Mouse (Mus musculus): ENCODE measurements around the gene Il7r. TPM values are rescaled to one million over a fixed set of nuclear protein-coding genes. Genes with fewer than 3 reads are reported as not detected.
"Not testable (repeated sequence)": the region's sequence is repeated elsewhere in the genome, so short reads cannot be mapped to it uniquely, and the experiment has no call there.

Gene Il7r
- polyA plus RNA-seq, 1 experiment from 2014 or later, result 0.24 TPM

DNA sequence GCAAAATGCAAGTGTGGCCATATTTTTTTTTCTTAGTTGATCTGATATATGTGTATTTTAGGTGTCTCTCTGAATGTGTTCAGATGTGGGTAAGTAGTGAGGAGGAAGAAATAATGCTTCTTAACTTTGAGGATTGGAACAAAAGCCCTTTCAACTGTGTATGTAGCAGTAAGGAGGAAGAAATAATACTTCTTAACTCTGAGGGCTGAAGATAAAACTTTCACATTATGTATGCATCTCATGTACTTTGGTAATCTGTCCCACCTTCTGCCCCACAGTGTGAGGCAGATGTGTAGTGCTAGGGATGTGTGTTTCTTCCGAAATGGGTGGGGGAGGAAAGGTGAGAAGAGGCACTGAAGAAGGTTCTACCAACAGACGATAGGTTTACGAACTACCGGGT lies 37.3 kb upstream of the Il7r start:
- TF ChIP-seq EP300 (optimal IDR thresholded peaks at IDR 0.05) (no peak), CTCF (IDR thresholded peaks at IDR 0.05; ENCODE audit: low read depth) (no peak)
- H3K4me2 ChIP-seq (replicated peaks; ENCODE audit: low read depth), result no peak overlapping the region
- no peaks in the 10 kb centered on the region for H3K4me1 ChIP-seq (replicated peaks; ENCODE audit: control insufficient read depth, insufficient read depth)

DNA sequence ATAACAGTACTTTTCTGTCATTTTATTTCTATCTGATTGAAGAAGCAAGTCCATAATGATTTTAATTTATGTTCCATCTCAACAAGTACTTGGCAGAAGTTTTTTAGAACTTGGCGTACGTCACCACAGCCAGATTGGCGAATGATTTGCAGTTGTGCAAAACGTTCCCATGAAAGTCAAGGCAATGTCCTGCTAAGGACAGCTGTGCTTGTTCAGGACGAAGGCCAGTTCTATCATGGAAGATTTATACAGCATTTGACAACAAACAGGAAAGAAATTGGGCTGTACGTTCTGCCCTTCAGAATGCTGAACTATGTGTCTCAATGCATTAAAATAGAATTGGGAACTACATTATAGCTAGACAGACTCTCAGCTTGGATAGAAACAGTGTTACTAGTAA lies 35.4 kb upstream of the Il7r start:
- no peak overlapping the region for H3K27ac ChIP-seq (replicated peaks)
- no peaks in the 10 kb centered on the region for H3K36me3 ChIP-seq (ENCODE audit: control insufficient read depth, insufficient read depth, low read length)
- no peak for DNase-seq (ENCODE audit: low spot score)
- H3K4me1 ChIP-seq (replicated peaks; ENCODE audit: control insufficient read depth, insufficient read depth), result no peaks in the 10 kb centered on the region
- no peaks in the 10 kb centered on the region for H3K9me3 ChIP-seq (ENCODE audit: control insufficient read depth, low read length)
- ATAC-seq (ENCODE audit: low FRiP score, low TSS enrichment), result no peak
- no peaks in the 10 kb centered on the region for H3K27me3 ChIP-seq (ENCODE audit: control insufficient read depth, insufficient read depth, low read length)
- TF ChIP-seq CTCF (IDR thresholded peaks at IDR 0.05; ENCODE audit: low read depth), result no peak
- TF ChIP-seq EP300 (optimal IDR thresholded peaks at IDR 0.05), result no peak
- no peak overlapping the region for H3K9ac ChIP-seq (ENCODE audit: low read length)
- H3K4me2 ChIP-seq (replicated peaks; ENCODE audit: low read depth), result no peak overlapping the region
- 42% methylated on average over 6 of the region's 6 CpGs for WGBS
- no peak overlapping the region for H3K4me3 ChIP-seq (ENCODE audit: low read depth, low read length)

More for the DNA sequence above, 37.3 kb upstream of the Il7r start:
- WGBS, result 86% methylated on average over 4 of the region's 4 CpGs
- Histone ChIP-seq H3K4me3 (ENCODE audit: low read depth, low read length) (no peak overlapping the region), H3K27me3 (ENCODE audit: control insufficient read depth, insufficient read depth, low read length) (no peaks in the 10 kb centered on the region), H3K9me3 (ENCODE audit: control insufficient read depth, low read length) (no peaks in the 10 kb centered on the region), H3K36me3 (ENCODE audit: control insufficient read depth, insufficient read depth, low read length) (no peaks in the 10 kb centered on the region), H3K9ac (ENCODE audit: low read length) (no peak overlapping the region), H3K27ac (replicated peaks) (no peak overlapping the region)
- ATAC-seq (ENCODE audit: low FRiP score, low TSS enrichment), result no peak
- DNase-seq (ENCODE audit: low spot score), result no peak

DNA sequence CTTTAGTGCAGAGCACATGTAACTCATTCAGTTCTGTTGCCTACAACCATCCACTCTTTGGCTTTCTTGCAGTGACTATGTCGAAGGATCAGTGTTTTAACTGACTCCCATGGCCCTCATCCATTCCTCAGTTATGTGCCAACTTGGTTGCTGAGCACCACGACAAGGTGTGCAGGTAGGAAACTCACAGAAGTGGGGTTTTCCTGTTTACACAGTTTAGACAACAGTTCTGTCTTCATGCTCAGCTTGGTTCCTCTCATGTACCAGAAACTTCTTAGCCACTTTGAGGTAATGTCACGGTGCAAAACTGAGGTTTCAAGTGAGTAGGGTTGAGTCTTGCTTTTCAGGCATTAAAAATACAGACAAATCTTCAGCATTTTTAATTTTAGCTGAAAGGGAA lies 34.2 kb upstream of the Il7r start:
- WGBS, result 75% methylated on average over 3 of the region's 3 CpGs
- no peak for TF ChIP-seq CTCF (IDR thresholded peaks at IDR 0.05; ENCODE audit: low read depth)
- TF ChIP-seq EP300 (optimal IDR thresholded peaks at IDR 0.05), result no peak
- H3K27me3 ChIP-seq (ENCODE audit: control insufficient read depth, insufficient read depth, low read length), result no peaks in the 10 kb centered on the region
- DNase-seq (ENCODE audit: low spot score) (no peak), ATAC-seq (ENCODE audit: low FRiP score, low TSS enrichment) (no peak)
- H3K9ac ChIP-seq (ENCODE audit: low read length), result no peak overlapping the region
- H3K4me2 ChIP-seq (replicated peaks; ENCODE audit: low read depth), result no peak overlapping the region
- H3K27ac ChIP-seq (replicated peaks), result no peak overlapping the region
- H3K36me3 ChIP-seq (ENCODE audit: control insufficient read depth, insufficient read depth, low read length), result no peaks in the 10 kb centered on the region
- H3K4me3 ChIP-seq (ENCODE audit: low read depth, low read length), result no peak overlapping the region
- H3K4me1 ChIP-seq (replicated peaks; ENCODE audit: control insufficient read depth, insufficient read depth), result no peaks in the 10 kb centered on the region
- no peaks in the 10 kb centered on the region for H3K9me3 ChIP-seq (ENCODE audit: control insufficient read depth, low read length)

DNA sequence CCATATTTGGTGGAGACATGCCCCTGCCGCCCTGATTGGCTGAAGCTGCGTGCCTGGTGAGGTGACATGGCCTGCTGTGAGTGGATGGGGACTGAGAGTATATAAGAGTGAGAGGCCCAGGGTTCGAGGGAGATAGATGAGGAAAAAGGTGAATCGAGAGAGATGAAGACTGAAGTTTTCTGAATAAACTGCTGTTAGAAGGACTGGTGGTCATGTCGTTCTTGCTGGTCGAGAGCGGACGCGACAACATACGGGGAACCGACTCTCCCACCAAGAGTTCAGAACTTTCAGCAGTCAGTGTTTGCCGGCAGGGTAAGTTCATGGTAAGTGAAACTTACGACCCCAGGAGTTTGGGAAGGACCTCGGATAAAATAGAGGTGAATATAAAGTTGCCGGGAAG lies 27.3 kb upstream of the Il7r start:
- not testable (repeated sequence) for DNase-seq (ENCODE audit: low spot score); ATAC-seq (ENCODE audit: low FRiP score, low TSS enrichment); H3K27me3 ChIP-seq (ENCODE audit: control insufficient read depth, insufficient read depth, low read length); H3K36me3 ChIP-seq (ENCODE audit: control insufficient read depth, insufficient read depth, low read length); H3K9ac ChIP-seq (ENCODE audit: low read length); H3K9me3 ChIP-seq (ENCODE audit: control insufficient read depth, low read length); H3K4me1 ChIP-seq (replicated peaks; ENCODE audit: control insufficient read depth, insufficient read depth); H3K4me2 ChIP-seq (replicated peaks; ENCODE audit: low read depth); H3K27ac ChIP-seq (replicated peaks); H3K4me3 ChIP-seq (ENCODE audit: low read depth, low read length)
- WGBS, result 93% methylated on average over 13 of the region's 15 CpGs

DNA sequence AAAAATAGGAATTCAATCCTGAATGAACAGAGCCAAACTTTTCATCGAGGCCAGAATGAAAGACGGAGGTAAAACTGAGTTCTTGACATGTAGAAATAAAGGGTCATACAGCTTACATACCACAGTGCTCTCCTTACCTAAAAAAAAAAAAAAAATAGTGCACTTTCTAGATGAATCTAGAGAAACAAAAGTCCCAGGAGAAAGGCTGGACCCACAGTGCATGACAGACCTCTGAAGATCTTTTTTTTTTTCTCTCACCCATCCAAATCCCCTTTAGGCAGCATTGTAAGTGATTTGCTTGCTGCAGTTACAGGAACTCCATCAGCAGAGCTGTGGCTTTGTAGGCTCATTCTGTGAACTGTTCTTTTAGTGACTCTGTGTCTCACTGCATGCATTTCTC lies 19.0 kb upstream of the Il7r start:
- WGBS, result 68% methylated on average over 2 of the region's 2 CpGs
- DNase-seq (ENCODE audit: low spot score), result no peak
- no peak overlapping the region for H3K27ac ChIP-seq (replicated peaks)
- TF ChIP-seq CTCF (IDR thresholded peaks at IDR 0.05; ENCODE audit: low read depth) (no peak), EP300 (optimal IDR thresholded peaks at IDR 0.05) (no peak)
- no peaks in the 10 kb centered on the region for H3K27me3 ChIP-seq (ENCODE audit: control insufficient read depth, insufficient read depth, low read length)
- no peak overlapping the region for H3K4me2 ChIP-seq (replicated peaks; ENCODE audit: low read depth)
- no peak overlapping the region for H3K4me3 ChIP-seq (ENCODE audit: low read depth, low read length)
- no peaks in the 10 kb centered on the region for H3K4me1 ChIP-seq (replicated peaks; ENCODE audit: control insufficient read depth, insufficient read depth)
- no peak overlapping the region for H3K9ac ChIP-seq (ENCODE audit: low read length)
- H3K36me3 ChIP-seq (ENCODE audit: control insufficient read depth, insufficient read depth, low read length), result no peaks in the 10 kb centered on the region
- no peaks in the 10 kb centered on the region for H3K9me3 ChIP-seq (ENCODE audit: control insufficient read depth, low read length)
- no peak for ATAC-seq (ENCODE audit: low FRiP score, low TSS enrichment)

DNA sequence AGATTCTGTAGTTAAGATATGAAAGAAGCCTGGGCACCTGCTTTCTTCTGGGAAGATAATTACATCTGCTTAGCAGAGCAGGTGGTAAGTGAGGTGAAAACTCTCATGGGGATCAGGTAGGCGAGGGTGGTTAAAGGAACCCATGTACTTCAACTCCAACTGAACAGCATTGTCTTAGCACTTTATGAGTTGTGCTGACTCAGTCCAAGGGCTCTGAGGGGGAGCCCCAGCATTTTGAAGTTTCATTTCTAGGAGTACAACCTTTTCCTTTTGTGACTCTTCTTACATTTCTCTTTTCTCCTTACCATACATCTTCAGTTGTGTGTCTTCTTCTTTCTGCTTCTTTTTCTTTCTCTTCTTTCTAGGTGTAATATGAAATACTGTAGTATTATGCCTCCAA lies 5.2 kb upstream of the Il7r start:
- H3K9me3 ChIP-seq (ENCODE audit: control insufficient read depth, low read length), result no peaks in the 10 kb centered on the region
- H3K9ac ChIP-seq (ENCODE audit: low read length), result no peak overlapping the region
- WGBS, result 70% methylated on average over 1 of the region's 1 CpGs
- H3K27ac ChIP-seq (replicated peaks), result no peak overlapping the region
- DNase-seq (ENCODE audit: low spot score) (no peak), ATAC-seq (ENCODE audit: low FRiP score, low TSS enrichment) (no peak)
- no peak overlapping the region for H3K4me3 ChIP-seq (ENCODE audit: low read depth, low read length)
- H3K36me3 ChIP-seq (ENCODE audit: control insufficient read depth, insufficient read depth, low read length), result no peaks in the 10 kb centered on the region
- no peaks in the 10 kb centered on the region for H3K4me1 ChIP-seq (replicated peaks; ENCODE audit: control insufficient read depth, insufficient read depth)
- TF ChIP-seq CTCF (IDR thresholded peaks at IDR 0.05; ENCODE audit: low read depth), result no peak
- TF ChIP-seq EP300 (optimal IDR thresholded peaks at IDR 0.05), result no peak
- H3K27me3 ChIP-seq (ENCODE audit: control insufficient read depth, insufficient read depth, low read length), result no peaks in the 10 kb centered on the region
- no peak overlapping the region for H3K4me2 ChIP-seq (replicated peaks; ENCODE audit: low read depth)
